Mouse (Mus musculus): ENCODE data around the gene Acyp2.

The Acyp2 gene

GRCm38 (mm10) chr11:30580008-30580407, 69.4 kb downstream of the Acyp2 start:
- no peak for DNase-seq (ENCODE audit: low spot score in 2 of 2)

- no peak for DNase-seq (ENCODE audit: low spot score in 2 of 2)
Observed at GRCm38 (mm10) chr11:30578931-30579330, 70.5 kb downstream of the Acyp2 start.

- DNase-seq (ENCODE audit: low spot score in 2 of 2): peak; percentile 13 to 29
Observed at GRCm38 (mm10) chr11:30572790-30573395, 76.5 kb downstream of the Acyp2 start.

GRCm38 (mm10) chr11:30570568-30570967, 78.8 kb downstream of the Acyp2 start:
- no peak for DNase-seq (ENCODE audit: low spot score in 2 of 2)

GRCm38 (mm10) chr11:30560215-30560614, 89.2 kb downstream of the Acyp2 start:
- no peak for DNase-seq (ENCODE audit: low spot score in 2 of 2)

- DNase-seq (ENCODE audit: low spot score in 2 of 2): no peak
Observed at GRCm38 (mm10) chr11:30553408-30553807, 96.0 kb downstream of the Acyp2 start.

- DNase-seq (ENCODE audit: low spot score in 2 of 2): no peak
Observed at GRCm38 (mm10) chr11:30517133-30517532, 132.3 kb downstream of the Acyp2 start.

GRCm38 (mm10) chr11:30508178-30508577, 141.2 kb downstream of the Acyp2 start:
- no peak for DNase-seq (ENCODE audit: low spot score in 2 of 2)

- DNase-seq (ENCODE audit: low spot score in 2 of 2): no peak
Observed at GRCm38 (mm10) chr11:30498738-30499355, 150.5 kb downstream of the Acyp2 start.

GRCm38 (mm10) chr11:30497151-30497550, 152.2 kb downstream of the Acyp2 start:
- no peak for DNase-seq (ENCODE audit: low spot score in 2 of 2)

- DNase-seq (ENCODE audit: low spot score in 2 of 2): no peak
Observed at GRCm38 (mm10) chr11:30491515-30492260, 157.7 kb downstream of the Acyp2 start.

GRCm38 (mm10) chr11:30488183-30488582, 161.2 kb downstream of the Acyp2 start:
- DNase-seq (ENCODE audit: low spot score in 2 of 2): no peak

GRCm38 (mm10) chr11:30483286-30483685, 166.1 kb downstream of the Acyp2 start:
- DNase-seq (ENCODE audit: low spot score in 2 of 2): no peak

- DNase-seq (ENCODE audit: low spot score in 2 of 2): peak; percentile 62 to 83
Observed at GRCm38 (mm10) chr11:30471751-30472593, 177.4 kb downstream of the Acyp2 start, which contains the start of gene 4930505A04Rik. Gene 4930505A04Rik (minus strand): TSS chr11:30471827.

- no peak for DNase-seq (ENCODE audit: low spot score in 2 of 2)
Observed at GRCm38 (mm10) chr11:30471187-30471586, 178.2 kb downstream of the Acyp2 start.

All from urinary bladder, postnatal 36 days (tissue).